Mouse (Mus musculus): ENCODE measurements around the gene Lcat. TPM values are rescaled to one million over a fixed set of nuclear protein-coding genes. Genes with fewer than 3 reads are reported as not detected.

Gene Lcat
- total and polyA plus RNA-seq, 2 experiments from 2014 or later, result 5.6 to 19.3 TPM

GRCm38 (mm10) chr8:105900941-105901616, 42.1 kb downstream of the Lcat start:
- no peak for TF ChIP-seq CTCF (IDR thresholded peaks at IDR 0.05)
- ATAC-seq (ENCODE audit: low FRiP score), result no peak
- WGBS, result 33% methylated on average over 16 of the region's 16 CpGs

GRCm38 (mm10) chr8:105900180-105900940, 42.8 kb downstream of the Lcat start, which contains the start of gene Pskh1:
TSS of gene Pskh1 (plus strand) at chr8:105900441.
- Histone ChIP-seq H3K36me3 (ENCODE audit: insufficient read depth, low read length) (no peaks in the 10 kb centered on the region), H3K27ac (ENCODE audit: low read depth, low read length) (peak within 1 kb of the TSS; percentile 88), H3K9me3 (ENCODE audit: low read length) (no peaks in the 10 kb centered on the region), H3K4me1 (ENCODE audit: insufficient read depth, low read length) (no peaks in the 10 kb centered on the region), H3K27me3 (ENCODE audit: insufficient read depth, low read length) (no peaks in the 10 kb centered on the region), H3K4me3 (ENCODE audit: low read depth, low read length) (peak within 1 kb of the TSS; percentile 93), H3K9ac (replicated peaks; ENCODE audit: low read length, poor library complexity, severe bottlenecking) (peak within 1 kb of the TSS; percentile 98), H3K4me2 (ENCODE audit: low read depth, low read length, poor library complexity, severe bottlenecking) (peak within 1 kb of the TSS; percentile 64)
- TF ChIP-seq CTCF (IDR thresholded peaks at IDR 0.05), result 0 out of 2 replicates have a peak, but pooled peaks have one; percentile 5
- DNase-seq (ENCODE audit: low spot score) (peak; percentile 94), ATAC-seq (ENCODE audit: low FRiP score) (peak; percentile 95)
- WGBS, result under 1% methylated on average over 68 of the region's 68 CpGs

More at GRCm38 (mm10) chr8:105900941-105901616, 42.1 kb downstream of the Lcat start:
- Histone ChIP-seq H3K4me2 (ENCODE audit: low read depth, low read length, poor library complexity, severe bottlenecking) (peak overlapping the region; percentile 64), H3K9me3 (ENCODE audit: low read length) (no peaks in the 10 kb centered on the region), H3K27ac (ENCODE audit: low read depth, low read length) (peak overlapping the region; percentile 88), H3K9ac (replicated peaks; ENCODE audit: low read length, poor library complexity, severe bottlenecking) (peak overlapping the region; percentile 98), H3K36me3 (ENCODE audit: insufficient read depth, low read length) (no peaks in the 10 kb centered on the region), H3K4me3 (ENCODE audit: low read depth, low read length) (peak overlapping the region; percentile 93), H3K4me1 (ENCODE audit: insufficient read depth, low read length) (no peaks in the 10 kb centered on the region), H3K27me3 (ENCODE audit: insufficient read depth, low read length) (no peaks in the 10 kb centered on the region)
- DNase-seq (ENCODE audit: low spot score), result peak; percentile 10

- no peaks in the 10 kb centered on the region for H3K9me3 ChIP-seq (ENCODE audit: low read length)
- WGBS, result 80% methylated on average over 9 of the region's 9 CpGs
- H3K4me2 ChIP-seq (ENCODE audit: low read depth, low read length, poor library complexity, severe bottlenecking), result no peak overlapping the region
- no peak for TF ChIP-seq CTCF (IDR thresholded peaks at IDR 0.05)
- no peak for ATAC-seq (ENCODE audit: low FRiP score)
- H3K4me1 ChIP-seq (ENCODE audit: insufficient read depth, low read length), result no peaks in the 10 kb centered on the region
- H3K4me3 ChIP-seq (ENCODE audit: low read depth, low read length), result no peak overlapping the region
- DNase-seq (ENCODE audit: low spot score), result no peak
- H3K36me3 ChIP-seq (ENCODE audit: insufficient read depth, low read length), result peaks cover 8% of the 10 kb centered on the region; the same call in 1 of the 2 replicates
- H3K9ac ChIP-seq (replicated peaks; ENCODE audit: low read length, poor library complexity, severe bottlenecking), result no peak overlapping the region
- no peak overlapping the region for H3K27ac ChIP-seq (ENCODE audit: low read depth, low read length)
- H3K27me3 ChIP-seq (ENCODE audit: insufficient read depth, low read length), result no peaks in the 10 kb centered on the region
These were observed 45.2 kb downstream of the Lcat start for GRCm38 (mm10) chr8:105897801-105898480.

- ATAC-seq (ENCODE audit: low FRiP score) (peak; percentile 79), DNase-seq (ENCODE audit: low spot score) (peak; percentile 91)
- Histone ChIP-seq H3K9me3 (ENCODE audit: low read length) (no peaks in the 10 kb centered on the region), H3K36me3 (ENCODE audit: insufficient read depth, low read length) (peaks cover 51% of the 10 kb centered on the region), H3K4me1 (ENCODE audit: insufficient read depth, low read length) (no peaks in the 10 kb centered on the region), H3K4me2 (ENCODE audit: low read depth, low read length, poor library complexity, severe bottlenecking) (no peak within 1 kb of the TSS), H3K27ac (ENCODE audit: low read depth, low read length) (no peak within 1 kb of the TSS), H3K27me3 (ENCODE audit: insufficient read depth, low read length) (no peaks in the 10 kb centered on the region), H3K4me3 (ENCODE audit: low read depth, low read length) (no peak within 1 kb of the TSS), H3K9ac (replicated peaks; ENCODE audit: low read length, poor library complexity, severe bottlenecking) (peak within 1 kb of the TSS; percentile 33; the same call in 1 of the 2 replicates)
- 5% methylated on average over 11 of the region's 11 CpGs for WGBS
- no peak; the same call in 1 of the 2 replicates for TF ChIP-seq CTCF (IDR thresholded peaks at IDR 0.05)
These were observed 49.8 kb downstream of the Lcat start, which contains the start of gene Nrn1l for GRCm38 (mm10) chr8:105893339-105893738. TSS of gene Nrn1l (plus strand) at chr8:105893567.

- no peak overlapping the region for H3K27ac ChIP-seq (ENCODE audit: low read depth, low read length)
- ATAC-seq (ENCODE audit: low FRiP score) (no peak), DNase-seq (ENCODE audit: low spot score) (peak; percentile 6)
- no peaks in the 10 kb centered on the region for H3K27me3 ChIP-seq (ENCODE audit: insufficient read depth, low read length)
- H3K4me1 ChIP-seq (ENCODE audit: insufficient read depth, low read length), result no peaks in the 10 kb centered on the region
- no peak overlapping the region for H3K4me3 ChIP-seq (ENCODE audit: low read depth, low read length)
- peaks cover 60% of the 10 kb centered on the region for H3K36me3 ChIP-seq (ENCODE audit: insufficient read depth, low read length)
- H3K4me2 ChIP-seq (ENCODE audit: low read depth, low read length, poor library complexity, severe bottlenecking), result no peak overlapping the region
- H3K9ac ChIP-seq (replicated peaks; ENCODE audit: low read length, poor library complexity, severe bottlenecking), result no peak overlapping the region
- H3K9me3 ChIP-seq (ENCODE audit: low read length), result no peaks in the 10 kb centered on the region
- WGBS, result 89% methylated on average over 6 of the region's 6 CpGs
- peak; percentile 69 for TF ChIP-seq CTCF (IDR thresholded peaks at IDR 0.05)
These were observed 50.8 kb downstream of the Lcat start for GRCm38 (mm10) chr8:105892432-105892831.
